8 mouse cellular contexts compared by ENCODE assay signal in genomic region chr9:119031772-119032171, GRCm38 (mm10). TPM values are rescaled to one million over a fixed set of nuclear protein-coding genes. Genes with fewer than 3 reads are reported as not detected.
DNase-seq lines count a peak whose midpoint lies in the region.

No protein-coding gene starts in this region.

- DNase-seq in urinary bladder, postnatal 14 days (ENCODE audit: low spot score): peak; percentile 71
- no peak for DNase-seq in urinary bladder, postnatal 25 days (ENCODE audit: low spot score)
- DNase-seq in heart, adult 18-20 months: peak; percentile 80 to 92
- peak; percentile 49 to 77 for DNase-seq in kidney, postnatal 25 days
- peak; percentile 65 for DNase-seq in testis, postnatal 14 days (ENCODE audit: low spot score)
- DNase-seq in right cerebral cortex, postnatal 25 days: no peak
- DNase-seq in embryo, embryonic 11 days: no peak
- no peak for DNase-seq in c-Kit-positive CD71-positive TER-119-positive erythroid progenitor cells, embryonic 14.5 days (ENCODE audit: low spot score)

RNA-seq across cellular contexts. Expression of gene Vill, which starts 20.8 kb away (rescaled TPM):
- total RNA-seq in heart, adult 18-20 months (2021): 1 to 10 TPM in 1 of 2 experiments, under 1 TPM in 1; 0.42 to 1.3 TPM

Comparison
In these comparisons a context has a peak if more than half of its experiments do, and no peak if none do; other contexts are left out.
1. DNase-seq: peak in urinary bladder, postnatal 14 days (single experiment), heart, adult 18-20 months (2 of 2), kidney, postnatal 25 days (2 of 2) and testis, postnatal 14 days (single experiment); none in urinary bladder, postnatal 25 days (single experiment), right cerebral cortex, postnatal 25 days (single experiment), embryo, embryonic 11 days (single experiment) and c-Kit-positive CD71-positive TER-119-positive erythroid progenitor cells, embryonic 14.5 days (single experiment).